Mouse (Mus musculus) hindbrain, embryonic 11.5 days (tissue): ENCODE measurements at regions not wholly inside any gene's neighbourhood (a gene's known extent, or its start where the extent isn't known, plus 50 kb on each side); places are given as distances from the start of the nearest gene placed in this dataset.

ENCODE experiments used
- ATAC-seq: fragments of 200-750 bp; cut with Nextera tagmentation; 2 replicates; pipeline ENCODE4 v1.8.0; 2017; ENCODE audit warnings: mild to moderate bottlenecking, moderate TSS enrichment, moderate library complexity; ENCODE audit not compliant: low FRiP score
- DNase-seq: peaks from one replicate; pipeline ENCODE4 v3.0.0-alpha.2; 2015; ENCODE audit warnings: low spot score
- H3K27ac ChIP-seq: fragments of 300-500 bp; sonication (generic); 2 replicates; pipeline ENCODE4 v1.5.1; 2014; ENCODE audit warnings: mild to moderate bottlenecking, low read depth, low read length
- H3K27me3 ChIP-seq: fragments of 300-500 bp; sonication (generic); 2 replicates; pipeline ENCODE4 v1.6.1; 2014; ENCODE audit warnings: mild to moderate bottlenecking, low read length, moderate library complexity, mixed read lengths; ENCODE audit not compliant: control insufficient read depth, insufficient read depth
- H3K36me3 ChIP-seq: fragments of 300-500 bp; sonication (generic); 2 replicates; pipeline ENCODE4 v1.6.1; 2014; ENCODE audit warnings: mild to moderate bottlenecking, low read length, moderate library complexity, mixed read lengths; ENCODE audit not compliant: control insufficient read depth, insufficient read depth
- H3K4me1 ChIP-seq: fragments of 300-500 bp; sonication (generic); replicated peaks from 2 replicates; pipeline ENCODE4 v1.6.1; 2014; ENCODE audit warnings: low read length, mixed read lengths; ENCODE audit not compliant: control insufficient read depth, insufficient read depth
- H3K4me2 ChIP-seq: fragments of 300-500 bp; sonication (generic); replicated peaks from 2 replicates; pipeline ENCODE4 v1.6.1; 2014; ENCODE audit warnings: mild to moderate bottlenecking, low read depth, low read length
- H3K4me3 ChIP-seq: fragments of 300-500 bp; sonication (generic); 2 replicates; pipeline ENCODE4 v1.5.1; 2014; ENCODE audit warnings: low read depth, low read length
- H3K9ac ChIP-seq: fragments of 300-500 bp; sonication (generic); 2 replicates; pipeline ENCODE4 v1.6.1; 2014; ENCODE audit warnings: low read depth, low read length
- H3K9me3 ChIP-seq: fragments of 300-500 bp; sonication (generic); 2 replicates; pipeline ENCODE4 v1.6.1; 2016; ENCODE audit warnings: low read length; ENCODE audit not compliant: control insufficient read depth
- WGBS: fragments of 180-500 bp; shearing (Covaris S2); extraction: QIAGEN DNeasy Blood & Tissue Kit; methylation state at CpG from one replicate; pipeline ENCODE4 v1.1.7; 2014; 5-methylcytosine and 5-hydroxymethylcytosine counted together

DNA sequence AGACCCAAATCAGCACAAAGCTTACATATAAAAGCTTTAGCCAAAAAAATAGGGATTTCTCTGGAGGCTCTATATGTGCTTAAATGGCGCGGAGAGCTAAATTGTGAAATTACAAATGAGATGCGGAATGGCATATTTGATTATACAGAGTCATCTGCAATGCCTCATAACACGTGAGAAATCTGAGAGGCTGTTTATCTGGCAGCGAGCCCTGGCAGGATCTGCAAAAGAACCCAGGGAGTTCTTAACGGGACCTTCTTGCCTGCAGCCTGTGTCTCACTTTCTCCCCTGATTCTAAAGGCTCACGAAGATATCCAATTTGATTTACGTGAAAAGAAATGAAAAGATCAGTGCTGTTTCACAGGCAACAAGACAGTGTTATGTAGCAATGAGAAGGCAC lies 58.0 kb upstream of the Kirrel3 start:
- no peak for DNase-seq
- WGBS: 76% methylated on average over 8 of the region's 8 CpGs

More for the DNA sequence above, 58.0 kb upstream of the Kirrel3 start:
- no peak for ATAC-seq
- Histone ChIP-seq H3K36me3 (no peaks in the 10 kb centered on the region), H3K9ac (no peak overlapping the region), H3K4me3 (no peak overlapping the region), H3K9me3 (no peaks in the 10 kb centered on the region), H3K27ac (no peak overlapping the region), H3K27me3 (no peaks in the 10 kb centered on the region), H3K4me2 (no peak overlapping the region), H3K4me1 (no peaks in the 10 kb centered on the region)
